Mouse (Mus musculus) midbrain, embryonic 14.5 days (tissue): ENCODE measurements around the gene Pcdh19. TPM values are rescaled to one million over a fixed set of nuclear protein-coding genes. Genes with fewer than 3 reads are reported as not detected.
"Not testable (repeated sequence)": the region's sequence is repeated elsewhere in the genome, so short reads cannot be mapped to it uniquely, and the experiment has no call there.

Experiments used
- ATAC-seq: fragments of 200-750 bp; cut with Nextera tagmentation; 2 replicates; pipeline ENCODE4 v1.8.0; 2017; ENCODE audit warnings: moderate number of reproducible peaks, moderate library complexity; ENCODE audit not compliant: low FRiP score, low TSS enrichment
- DNase-seq: peaks from one replicate; pipeline ENCODE4 v3.0.0-alpha.2; 2015
- H3K27ac ChIP-seq: fragments of 300-500 bp; sonication (generic); replicated peaks from 2 replicates; pipeline ENCODE4 v1.5.1; 2014; ENCODE audit warnings: mild to moderate bottlenecking, low read depth, low read length, moderate library complexity
- H3K27me3 ChIP-seq: fragments of 300-500 bp; sonication (generic); 2 replicates; pipeline ENCODE4 v1.6.1; 2014; ENCODE audit warnings: low read length, control low read depth, mixed read lengths; ENCODE audit not compliant: control insufficient read depth, insufficient read depth
- H3K36me3 ChIP-seq: fragments of 300-500 bp; sonication (generic); 2 replicates; pipeline ENCODE4 v1.6.1; 2014; ENCODE audit warnings: low read length, control low read depth; ENCODE audit not compliant: control insufficient read depth, insufficient read depth
- H3K4me1 ChIP-seq: fragments of 300-500 bp; sonication (generic); 2 replicates; pipeline ENCODE4 v1.6.1; 2014; ENCODE audit warnings: mild to moderate bottlenecking, antibody characterized with exemption, low read length, control low read depth; ENCODE audit not compliant: control insufficient read depth, insufficient read depth
- H3K4me2 ChIP-seq: fragments of 300-500 bp; sonication (generic); 2 replicates; pipeline ENCODE4 v1.6.1; 2014; ENCODE audit warnings: mild to moderate bottlenecking, low read length, moderate library complexity
- H3K4me3 ChIP-seq: fragments of 300-500 bp; sonication (generic); replicated peaks from 2 replicates; pipeline ENCODE4 v1.5.1; 2014; ENCODE audit warnings: low read depth, low read length
- H3K9ac ChIP-seq: fragments of 300-500 bp; sonication (generic); replicated peaks from 2 replicates; pipeline ENCODE4 v1.6.1; 2014; ENCODE audit warnings: mild to moderate bottlenecking, low read length, moderate library complexity
- H3K9me3 ChIP-seq: fragments of 300-500 bp; sonication (generic); 2 replicates; pipeline ENCODE4 v1.6.1; 2016; ENCODE audit warnings: low read length, control low read depth, mixed read lengths; ENCODE audit not compliant: control insufficient read depth
- WGBS: fragments of 180-500 bp; shearing (Covaris S2); extraction: QIAGEN DNeasy Blood & Tissue Kit; methylation state at CpG from one replicate; pipeline ENCODE4 v1.1.7; 2014; 5-methylcytosine and 5-hydroxymethylcytosine counted together
- polyA plus RNA-seq: library from polyadenylated mRNA; unstranded; fragments of >200 nt; fragmentation: Nextera tagmentation; extraction: Ambion mirVana; gene quantifications from 2 replicates; pipeline ENCODE4 v1.2.1, GENCODE M21; 2014

Pcdh19 gene
- 24.4 and 33.1 TPM in 2 replicates for polyA plus RNA-seq

GRCm38 (mm10) chrX:133688840-133689239 is at the start of gene Pcdh19:
Gene Pcdh19 (minus strand): TSS chrX:133688987.
- Histone ChIP-seq H3K9ac (peak within 1 kb of the TSS; percentile 59), H3K4me1 (no peaks in the 10 kb centered on the region), H3K36me3 (no peaks in the 10 kb centered on the region), H3K4me2 (peak within 1 kb of the TSS; percentile 65), H3K4me3 (peak within 1 kb of the TSS; percentile 54), H3K27ac (peak within 1 kb of the TSS; percentile 79), H3K9me3 (no peaks in the 10 kb centered on the region), H3K27me3 (no peaks in the 10 kb centered on the region)
- ATAC-seq (peak; percentile 91), DNase-seq (peak; percentile 90)
- WGBS: 24% methylated on average over 26 of the region's 26 CpGs

GRCm38 (mm10) chrX:133735871-133736270 is 47.1 kb upstream of the Pcdh19 start:
- 83% methylated on average over 2 of the region's 2 CpGs for WGBS
- H3K4me1 ChIP-seq: no peaks in the 10 kb centered on the region
- no peaks in the 10 kb centered on the region for H3K36me3 ChIP-seq
- no peak overlapping the region for H3K9ac ChIP-seq
- H3K27me3 ChIP-seq: no peaks in the 10 kb centered on the region
- H3K9me3 ChIP-seq: no peaks in the 10 kb centered on the region
- DNase-seq (no peak), ATAC-seq (no peak)
- H3K4me3 ChIP-seq: no peak overlapping the region
- H3K4me2 ChIP-seq: no peak overlapping the region
- H3K27ac ChIP-seq: no peak overlapping the region

DNA sequence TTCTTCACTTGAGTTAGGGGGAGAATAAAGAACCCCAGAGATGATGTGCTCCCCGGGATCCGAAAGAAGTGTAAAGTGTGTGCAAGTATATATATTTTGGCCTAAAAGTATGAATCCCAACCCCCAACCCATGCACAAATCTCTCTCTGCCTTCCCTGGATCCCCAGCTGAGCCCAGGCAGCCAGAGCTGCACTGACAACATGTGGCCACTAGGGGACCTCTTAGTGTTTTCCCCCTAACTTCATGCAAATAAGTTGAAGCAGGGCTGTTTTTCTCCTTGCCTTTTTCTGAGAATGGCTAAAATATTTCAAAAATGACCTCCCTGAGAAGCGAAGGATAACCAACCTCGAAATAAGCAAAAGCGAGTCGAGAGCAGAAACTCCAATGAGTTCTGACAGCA is 46.2 kb upstream of the Pcdh19 start:
- no peak overlapping the region for H3K4me2 ChIP-seq

DNA sequence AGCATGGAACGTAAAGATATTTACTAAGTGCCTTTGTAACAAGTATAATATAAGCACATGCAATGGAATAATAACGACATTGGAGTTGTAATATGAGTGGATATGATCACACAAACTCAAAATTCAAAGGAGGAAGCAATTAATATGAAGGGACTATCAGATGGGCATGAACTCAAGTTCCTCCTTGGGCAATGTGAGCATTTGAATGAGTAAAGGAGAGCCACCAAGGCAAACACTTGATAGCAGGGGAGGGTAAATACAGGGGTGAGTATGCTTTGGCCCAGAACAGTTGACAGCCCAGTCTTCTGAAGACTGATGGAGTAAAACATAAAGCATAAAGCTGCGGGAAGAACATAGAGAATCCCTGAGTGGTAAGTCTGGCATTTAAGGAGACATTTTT is 32.7 kb upstream of the Pcdh19 start:
- Histone ChIP-seq H3K4me3 (no peak overlapping the region), H3K36me3 (no peaks in the 10 kb centered on the region), H3K27ac (no peak overlapping the region), H3K27me3 (no peaks in the 10 kb centered on the region), H3K4me1 (no peaks in the 10 kb centered on the region), H3K9me3 (no peaks in the 10 kb centered on the region), H3K4me2 (no peak overlapping the region), H3K9ac (no peak overlapping the region)
- DNase-seq: no peak
- 81% methylated on average over 3 of the region's 3 CpGs for WGBS
- ATAC-seq: no peak

More for the DNA sequence above, 46.2 kb upstream of the Pcdh19 start:
- no peak overlapping the region for H3K4me3 ChIP-seq
- H3K9ac ChIP-seq: no peak overlapping the region
- no peaks in the 10 kb centered on the region for H3K36me3 ChIP-seq
- ATAC-seq: no peak
- no peaks in the 10 kb centered on the region for H3K27me3 ChIP-seq
- H3K9me3 ChIP-seq: no peaks in the 10 kb centered on the region
- H3K27ac ChIP-seq: no peak overlapping the region
- H3K4me1 ChIP-seq: no peaks in the 10 kb centered on the region
- DNase-seq: peak; percentile 6
- WGBS: 46% methylated on average over 6 of the region's 6 CpGs

- Histone ChIP-seq H3K27ac (no peak overlapping the region), H3K9me3 (no peaks in the 10 kb centered on the region), H3K36me3 (no peaks in the 10 kb centered on the region), H3K4me1 (no peaks in the 10 kb centered on the region), H3K9ac (no peak overlapping the region), H3K27me3 (no peaks in the 10 kb centered on the region), H3K4me3 (no peak overlapping the region), H3K4me2 (no peak overlapping the region)
- DNase-seq (no peak), ATAC-seq (no peak)
- WGBS: 57% methylated on average over 2 of the region's 2 CpGs
Measured at GRCm38 (mm10) chrX:133710621-133711020, 21.8 kb upstream of the Pcdh19 start.

DNA sequence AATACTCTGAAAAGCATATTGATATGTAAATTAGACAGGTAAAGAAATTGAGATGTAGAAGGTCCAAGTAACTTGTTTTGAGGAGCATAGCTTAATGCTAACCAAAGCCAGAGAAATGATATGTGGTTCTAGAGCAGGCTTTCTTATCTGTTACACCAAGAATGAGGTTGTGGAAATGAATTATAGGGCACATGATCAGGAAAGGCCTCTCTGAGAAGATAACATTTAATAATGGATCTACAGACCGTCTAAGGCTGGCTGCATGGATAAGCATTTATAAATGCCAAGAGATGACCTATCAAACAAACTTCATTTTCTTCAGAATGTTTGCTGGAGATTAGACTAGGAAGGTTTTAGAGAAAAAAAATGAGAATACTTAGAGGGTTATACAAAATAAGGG is 14.1 kb upstream of the Pcdh19 start:
- no peaks in the 10 kb centered on the region for H3K36me3 ChIP-seq
- no peaks in the 10 kb centered on the region for H3K4me1 ChIP-seq
- no peaks in the 10 kb centered on the region for H3K27me3 ChIP-seq
- ATAC-seq (no peak), DNase-seq (no peak)
- H3K9ac ChIP-seq: no peak overlapping the region
- no peaks in the 10 kb centered on the region for H3K9me3 ChIP-seq
- no peak overlapping the region for H3K4me2 ChIP-seq
- no peak overlapping the region for H3K4me3 ChIP-seq
- H3K27ac ChIP-seq: no peak overlapping the region
- 81% methylated on average over 1 of the region's 1 CpGs for WGBS

- not testable (repeated sequence) for H3K9me3 ChIP-seq, H3K4me1 ChIP-seq, DNase-seq, H3K27me3 ChIP-seq, ATAC-seq, H3K4me3 ChIP-seq, H3K9ac ChIP-seq, H3K4me2 ChIP-seq, H3K36me3 ChIP-seq, H3K27ac ChIP-seq
- WGBS: 84% methylated on average over 2 of the region's 4 CpGs
Measured at GRCm38 (mm10) chrX:133697871-133698270, 9.1 kb upstream of the Pcdh19 start.

GRCm38 (mm10) chrX:133696461-133696860 is 7.7 kb upstream of the Pcdh19 start:
- Histone ChIP-seq H3K27me3 (no peaks in the 10 kb centered on the region), H3K4me2 (no peak overlapping the region), H3K27ac (no peak overlapping the region), H3K4me1 (no peaks in the 10 kb centered on the region), H3K9ac (no peak overlapping the region), H3K4me3 (no peak overlapping the region), H3K36me3 (no peaks in the 10 kb centered on the region), H3K9me3 (no peaks in the 10 kb centered on the region)
- ATAC-seq (no peak), DNase-seq (no peak)
- WGBS: 30% methylated on average over 4 of the region's 4 CpGs

DNA sequence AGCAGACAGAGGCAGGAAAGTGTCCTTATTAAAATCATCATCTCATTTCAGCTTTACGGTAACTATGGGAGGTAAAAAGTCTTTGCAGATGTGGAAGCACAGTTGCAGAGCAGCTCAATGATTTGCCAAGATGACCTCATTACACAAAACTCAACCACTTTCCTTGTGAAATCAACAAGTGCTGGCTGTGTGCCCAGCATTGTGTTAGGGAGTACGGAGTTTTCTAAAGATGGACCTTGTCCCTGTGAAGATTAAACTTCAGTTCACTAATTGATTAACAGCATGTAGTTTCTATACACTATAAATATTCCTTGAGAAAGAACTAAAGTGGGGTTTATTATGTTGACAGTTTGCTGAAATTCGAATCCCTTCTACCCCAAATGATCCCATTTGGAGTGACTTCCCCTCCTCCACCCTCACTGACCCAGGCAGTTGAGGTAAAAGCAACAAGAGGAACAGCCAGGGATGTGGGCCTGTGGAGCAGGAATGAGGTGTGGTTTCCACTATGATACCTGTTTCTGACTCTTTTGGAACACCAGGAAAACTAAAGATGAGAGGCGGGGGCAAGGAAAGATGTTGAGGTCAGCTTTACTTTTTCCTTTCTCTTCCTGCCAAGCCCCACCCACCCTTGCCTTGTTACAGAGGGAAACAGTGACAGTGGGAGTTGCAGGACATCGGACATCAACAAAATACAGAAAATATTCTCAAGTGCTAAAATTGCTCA is 4.4 kb upstream of the Pcdh19 start:
- Histone ChIP-seq H3K9ac (no peak overlapping the region), H3K27me3 (no peaks in the 10 kb centered on the region), H3K4me3 (no peak overlapping the region), H3K27ac (no peak overlapping the region), H3K4me1 (no peaks in the 10 kb centered on the region), H3K36me3 (no peaks in the 10 kb centered on the region), H3K9me3 (no peaks in the 10 kb centered on the region), H3K4me2 (no peak overlapping the region)
- 79% methylated on average over 5 of the region's 5 CpGs for WGBS
- DNase-seq: no peak
- ATAC-seq: no peak
